Mouse (Mus musculus): ENCODE measurements around the gene Spa17. TPM values are rescaled to one million over a fixed set of nuclear protein-coding genes. Genes with fewer than 3 reads are reported as not detected.

Spa17 gene
- polyA plus RNA-seq, 1 experiment from 2014 or later: 3.8 TPM

DNA sequence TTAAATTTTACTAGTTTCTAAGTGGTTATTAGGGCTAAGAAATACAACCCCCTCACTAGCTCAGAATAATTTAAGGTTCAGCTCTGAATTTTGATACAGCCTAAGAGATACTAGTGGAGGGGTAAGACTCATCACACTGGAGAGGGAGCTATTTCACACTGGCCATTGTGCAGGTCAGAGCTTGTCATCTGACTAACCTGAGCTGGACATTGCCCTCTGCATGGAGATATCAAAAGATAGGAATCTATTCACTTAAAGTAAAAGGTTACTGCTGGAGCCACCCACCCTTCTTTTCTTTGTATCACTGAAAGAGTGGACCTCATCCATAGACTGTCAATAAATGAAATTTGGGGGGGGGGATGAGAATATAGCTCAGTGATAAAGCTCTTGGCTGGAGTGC lies 794 bp upstream of the Spa17 start:
- no peaks in the 10 kb centered on the region for H3K36me3 ChIP-seq
- H3K4me2 ChIP-seq (replicated peaks): peak overlapping the region; percentile 79
- H3K4me1 ChIP-seq (replicated peaks): peaks cover 6% of the 10 kb centered on the region; the same call in 1 of the 2 replicates
- H3K9ac ChIP-seq: peak overlapping the region; percentile 52; the same call in 1 of the 2 replicates
- peak; percentile 26 for ATAC-seq
- H3K9me3 ChIP-seq: no peaks in the 10 kb centered on the region
- H3K27me3 ChIP-seq (replicated peaks): no peaks in the 10 kb centered on the region
- no peak overlapping the region for H3K27ac ChIP-seq
- peak overlapping the region; percentile 66 for H3K4me3 ChIP-seq (replicated peaks)

DNA sequence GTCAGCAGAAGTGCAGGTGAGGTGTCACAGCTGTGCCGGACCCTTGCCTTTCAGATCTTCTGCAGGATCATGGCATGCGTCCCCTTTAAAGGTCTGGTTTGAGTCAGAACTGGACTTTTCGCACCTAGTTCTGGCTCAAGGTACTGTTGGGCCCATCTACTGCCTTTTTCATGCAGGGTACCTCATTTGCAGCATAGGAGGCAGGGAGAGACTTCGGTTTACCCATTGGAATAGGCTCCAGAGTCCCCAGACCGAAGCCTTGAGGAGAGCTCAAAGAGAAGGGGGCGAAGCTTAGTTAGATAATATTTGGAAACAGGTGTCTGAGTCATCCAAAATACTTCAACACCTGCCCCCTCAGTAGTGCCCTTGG lies 374 bp upstream of the Spa17 start:
- Histone ChIP-seq H3K27ac (0 out of 2 replicates have a peak overlapping the region, but pooled peaks have one; percentile 48), H3K4me1 (replicated peaks) (peaks cover 6% of the 10 kb centered on the region; the same call in 1 of the 2 replicates), H3K27me3 (replicated peaks) (no peaks in the 10 kb centered on the region), H3K9ac (peak overlapping the region; percentile 52), H3K36me3 (no peaks in the 10 kb centered on the region), H3K9me3 (no peaks in the 10 kb centered on the region), H3K4me2 (replicated peaks) (peak overlapping the region; percentile 79), H3K4me3 (replicated peaks) (peak overlapping the region; percentile 66)
- WGBS: 19% methylated on average over 6 of the region's 6 CpGs
- peak; percentile 62; the same call in 1 of the 2 replicates for ATAC-seq

DNA sequence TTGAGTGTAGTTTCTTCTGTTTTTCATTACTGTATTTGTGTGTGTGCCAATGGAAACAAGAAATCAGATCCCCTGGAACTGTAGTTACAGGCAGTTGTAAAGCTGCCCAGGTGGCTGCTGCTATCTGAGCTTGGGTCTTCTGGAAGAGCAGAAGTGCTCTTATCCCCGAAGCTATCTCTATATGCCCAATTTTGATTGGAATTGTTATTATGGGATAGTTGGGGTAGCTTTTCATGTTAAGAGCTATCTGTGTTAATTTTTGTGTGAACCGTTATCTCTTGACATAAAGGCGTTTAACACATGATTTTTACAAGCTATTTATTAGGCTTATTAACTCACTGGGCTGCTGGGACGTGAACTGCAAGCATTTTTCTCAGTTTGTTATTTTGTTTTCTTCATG lies 4.0 kb downstream of the Spa17 start:
- Histone ChIP-seq H3K4me2 (replicated peaks) (no peak overlapping the region), H3K4me1 (replicated peaks) (peaks cover 6% of the 10 kb centered on the region; the same call in 1 of the 2 replicates), H3K27ac (no peak overlapping the region), H3K9ac (no peak overlapping the region), H3K36me3 (no peaks in the 10 kb centered on the region), H3K4me3 (replicated peaks) (no peak overlapping the region), H3K9me3 (no peaks in the 10 kb centered on the region), H3K27me3 (replicated peaks) (no peaks in the 10 kb centered on the region)
- no peak for ATAC-seq
- 67% methylated on average over 4 of the region's 4 CpGs for WGBS

DNA sequence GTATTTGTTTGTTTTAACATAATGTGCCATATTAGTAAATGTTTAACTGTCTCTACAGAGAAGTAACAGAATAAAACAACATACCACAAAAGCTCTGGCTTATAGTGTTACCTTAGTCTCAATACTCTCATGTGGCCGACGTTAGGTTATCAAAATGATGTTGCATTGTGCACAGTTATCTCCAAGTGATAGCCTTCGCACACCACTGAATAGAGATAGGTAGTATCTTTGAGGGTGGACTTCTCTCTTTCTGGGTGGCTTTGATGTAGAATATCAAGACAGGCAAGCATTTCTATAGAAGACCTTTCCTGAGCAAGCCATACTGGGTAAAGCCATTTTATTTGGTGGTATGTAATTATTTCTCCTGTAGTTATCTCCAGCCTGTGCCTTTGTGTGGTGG lies 8.4 kb downstream of the Spa17 start:
- H3K36me3 ChIP-seq: no peaks in the 10 kb centered on the region
- H3K4me2 ChIP-seq (replicated peaks): no peak overlapping the region
- no peaks in the 10 kb centered on the region for H3K4me1 ChIP-seq (replicated peaks)
- H3K27ac ChIP-seq: no peak overlapping the region
- ATAC-seq: no peak
- no peak overlapping the region for H3K9ac ChIP-seq
- H3K27me3 ChIP-seq (replicated peaks): no peaks in the 10 kb centered on the region
- H3K4me3 ChIP-seq (replicated peaks): no peak overlapping the region
- H3K9me3 ChIP-seq: no peaks in the 10 kb centered on the region
- 87% methylated on average over 3 of the region's 3 CpGs for WGBS

DNA sequence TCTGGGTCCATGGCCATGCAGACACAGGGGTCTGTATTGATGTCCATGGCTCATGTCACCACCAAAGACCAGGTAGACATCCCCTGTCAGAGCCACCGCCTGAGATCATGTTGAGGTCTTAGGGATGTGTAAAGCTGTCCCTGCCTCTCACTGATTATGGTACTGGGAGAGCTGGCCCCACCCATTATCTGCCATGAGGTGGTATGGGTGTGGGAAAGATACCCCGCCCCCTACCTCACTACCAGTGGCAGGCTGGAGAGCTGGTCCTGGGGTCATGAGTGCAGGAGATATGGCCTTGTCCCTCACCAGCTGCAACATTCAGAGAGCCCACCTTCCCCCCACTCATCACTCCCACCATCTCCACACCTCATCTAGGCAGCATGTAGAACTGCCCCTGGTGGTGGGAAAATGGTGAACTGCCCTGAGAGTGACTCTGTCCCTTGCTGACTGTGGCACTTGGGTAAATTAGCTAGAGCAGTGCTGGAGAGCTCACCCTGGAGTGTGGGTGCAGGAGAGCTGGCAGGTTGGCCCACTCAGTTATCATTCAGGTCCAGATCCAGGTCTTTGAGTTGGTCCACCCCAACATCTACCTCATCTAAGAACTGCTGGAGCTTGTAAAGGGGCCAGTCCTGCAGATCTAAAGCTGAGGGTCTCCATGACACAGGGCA lies 12.8 kb downstream of the Spa17 start:
- no peak overlapping the region for H3K4me3 ChIP-seq (replicated peaks)
- H3K27ac ChIP-seq: no peak overlapping the region
- no peaks in the 10 kb centered on the region for H3K36me3 ChIP-seq
- no peak overlapping the region for H3K4me2 ChIP-seq (replicated peaks)
- H3K9me3 ChIP-seq: no peaks in the 10 kb centered on the region
- WGBS: 84% methylated on average over 2 of the region's 2 CpGs
- no peaks in the 10 kb centered on the region for H3K4me1 ChIP-seq (replicated peaks)
- H3K9ac ChIP-seq: no peak overlapping the region
- no peaks in the 10 kb centered on the region for H3K27me3 ChIP-seq (replicated peaks)
- ATAC-seq: 0 out of 2 replicates have a peak, but pooled peaks have one; percentile 23

DNA sequence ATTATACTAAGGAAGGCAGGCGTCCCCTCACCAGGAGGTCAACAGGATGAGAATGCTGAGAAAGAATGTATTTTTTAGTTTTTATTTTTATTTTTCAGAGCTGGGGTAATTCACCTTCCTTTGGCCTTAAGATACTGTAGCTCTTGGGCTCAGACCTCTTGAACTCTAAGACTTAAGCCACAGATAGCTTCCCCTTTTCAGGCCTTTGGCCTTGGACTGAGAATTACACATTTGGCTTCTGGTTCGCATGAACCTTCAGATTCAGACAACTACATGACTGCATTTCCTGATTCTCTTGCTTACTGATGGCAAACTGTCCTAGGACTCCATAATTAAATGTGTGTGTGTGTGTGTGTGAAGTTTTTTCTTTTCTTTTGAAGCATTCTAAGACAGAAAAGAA lies 14.9 kb downstream of the Spa17 start:
- no peaks in the 10 kb centered on the region for H3K9me3 ChIP-seq
- H3K9ac ChIP-seq: no peak overlapping the region
- no peak overlapping the region for H3K4me3 ChIP-seq (replicated peaks)
- no peaks in the 10 kb centered on the region for H3K36me3 ChIP-seq
- no peak overlapping the region for H3K27ac ChIP-seq
- no peak for ATAC-seq
- no peaks in the 10 kb centered on the region for H3K4me1 ChIP-seq (replicated peaks)
- H3K27me3 ChIP-seq (replicated peaks): no peaks in the 10 kb centered on the region
- 86% methylated on average over 2 of the region's 2 CpGs for WGBS
- H3K4me2 ChIP-seq (replicated peaks): no peak overlapping the region

DNA sequence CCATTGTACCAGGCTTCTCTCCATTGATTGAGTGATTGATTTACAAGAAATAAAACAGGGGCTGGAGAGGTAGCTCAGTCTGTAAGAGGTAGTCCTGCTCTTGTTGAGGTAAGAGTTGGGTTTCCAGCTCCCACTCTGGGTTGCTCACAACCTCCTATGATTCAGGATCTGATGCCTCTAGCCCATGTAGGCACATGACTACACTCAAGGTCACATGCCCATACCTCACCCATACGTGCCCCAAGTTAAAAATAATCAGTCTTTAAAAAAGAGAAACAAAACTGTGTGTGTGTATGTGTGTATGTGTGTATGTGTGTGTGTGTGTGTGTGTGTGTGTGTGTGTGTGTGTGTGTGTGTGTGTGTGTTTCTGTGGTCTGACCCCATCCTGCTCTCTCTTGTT lies 18.0 kb downstream of the Spa17 start:
- ATAC-seq: no peak
- no peaks in the 10 kb centered on the region for H3K27me3 ChIP-seq (replicated peaks)
- no peak overlapping the region for H3K4me2 ChIP-seq (replicated peaks)
- no peak overlapping the region for H3K4me3 ChIP-seq (replicated peaks)
- H3K9me3 ChIP-seq: no peaks in the 10 kb centered on the region
- H3K4me1 ChIP-seq (replicated peaks): no peaks in the 10 kb centered on the region
- WGBS: 84% methylated on average over 1 of the region's 1 CpGs
- no peaks in the 10 kb centered on the region for H3K36me3 ChIP-seq
- no peak overlapping the region for H3K27ac ChIP-seq
- H3K9ac ChIP-seq: no peak overlapping the region

DNA sequence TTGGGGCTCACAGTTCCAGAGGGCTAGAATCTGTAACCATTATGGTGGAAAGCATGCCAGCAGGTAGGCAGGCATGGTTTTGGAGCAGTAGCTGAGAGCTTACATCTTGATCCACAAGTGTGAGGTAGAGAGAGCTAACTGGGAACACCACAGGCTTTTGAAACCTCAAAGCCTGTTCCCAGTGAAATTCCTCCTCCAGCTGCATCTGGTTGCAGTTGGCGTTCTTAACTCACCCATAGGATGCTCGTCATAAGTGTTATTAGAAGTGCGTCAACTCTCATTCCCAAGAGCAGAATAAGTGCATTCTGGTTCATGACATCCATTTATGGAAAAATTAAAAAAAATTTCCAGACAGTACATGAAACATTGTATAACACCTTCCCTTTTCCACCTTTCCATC lies 19.8 kb downstream of the Spa17 start:
- H3K4me2 ChIP-seq (replicated peaks): no peak overlapping the region
- ATAC-seq: no peak
- no peaks in the 10 kb centered on the region for H3K9me3 ChIP-seq
- H3K27me3 ChIP-seq (replicated peaks): no peaks in the 10 kb centered on the region
- no peak overlapping the region for H3K27ac ChIP-seq
- WGBS: 86% methylated on average over 3 of the region's 3 CpGs
- no peaks in the 10 kb centered on the region for H3K36me3 ChIP-seq
- H3K9ac ChIP-seq: no peak overlapping the region
- H3K4me3 ChIP-seq (replicated peaks): no peak overlapping the region
- no peaks in the 10 kb centered on the region for H3K4me1 ChIP-seq (replicated peaks)

DNA sequence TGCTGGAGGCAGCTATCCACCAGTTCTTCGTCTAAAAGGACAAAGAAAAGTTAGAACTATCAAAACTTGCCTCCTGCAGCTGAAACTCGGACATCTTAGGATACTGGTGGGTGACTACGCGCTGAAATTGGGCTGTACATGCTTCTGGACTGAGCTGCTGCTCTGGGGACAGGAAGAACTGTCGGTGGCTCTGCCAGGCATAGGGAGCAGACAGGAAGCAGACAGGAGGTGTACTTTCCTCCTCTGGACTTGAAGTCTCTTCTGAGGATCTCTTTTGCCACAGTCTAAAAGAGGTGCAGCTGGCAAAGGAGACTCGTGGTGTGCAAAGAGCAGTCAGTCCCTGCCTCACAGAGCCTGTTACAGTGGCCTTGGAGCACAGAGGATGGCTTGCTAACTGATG lies 20.9 kb downstream of the Spa17 start:
- no peak overlapping the region for H3K9ac ChIP-seq
- WGBS: 58% methylated on average over 6 of the region's 6 CpGs
- no peak overlapping the region for H3K27ac ChIP-seq
- no peak for ATAC-seq
- no peaks in the 10 kb centered on the region for H3K9me3 ChIP-seq
- no peaks in the 10 kb centered on the region for H3K4me1 ChIP-seq (replicated peaks)
- no peaks in the 10 kb centered on the region for H3K36me3 ChIP-seq
- no peak overlapping the region for H3K4me2 ChIP-seq (replicated peaks)
- no peak overlapping the region for H3K4me3 ChIP-seq (replicated peaks)
- no peaks in the 10 kb centered on the region for H3K27me3 ChIP-seq (replicated peaks)

DNA sequence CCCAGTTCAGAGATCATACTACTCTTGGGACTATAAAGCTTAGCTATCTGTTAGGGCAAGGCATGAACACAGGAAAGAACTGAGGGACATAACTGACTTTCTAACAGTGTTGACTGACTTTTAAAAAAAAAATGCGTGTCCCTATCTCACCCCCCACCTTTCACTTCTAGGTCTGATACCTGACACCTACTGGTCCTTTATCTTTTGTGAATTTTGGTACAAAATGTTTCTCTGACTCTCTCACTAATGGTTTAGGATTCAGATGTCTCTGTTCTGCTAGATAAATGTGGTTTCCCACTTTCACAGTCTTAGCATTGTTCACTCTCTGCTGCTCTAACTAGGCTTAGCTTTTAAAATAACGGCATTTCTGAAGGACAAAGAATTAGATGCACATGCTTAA lies 21.5 kb downstream of the Spa17 start:
- Histone ChIP-seq H3K9me3 (no peaks in the 10 kb centered on the region), H3K4me2 (replicated peaks) (no peak overlapping the region), H3K4me1 (replicated peaks) (no peaks in the 10 kb centered on the region), H3K4me3 (replicated peaks) (no peak overlapping the region), H3K36me3 (no peaks in the 10 kb centered on the region), H3K27me3 (replicated peaks) (no peaks in the 10 kb centered on the region), H3K9ac (no peak overlapping the region), H3K27ac (no peak overlapping the region)
- no peak for ATAC-seq
- 78% methylated on average over 2 of the region's 2 CpGs for WGBS

DNA sequence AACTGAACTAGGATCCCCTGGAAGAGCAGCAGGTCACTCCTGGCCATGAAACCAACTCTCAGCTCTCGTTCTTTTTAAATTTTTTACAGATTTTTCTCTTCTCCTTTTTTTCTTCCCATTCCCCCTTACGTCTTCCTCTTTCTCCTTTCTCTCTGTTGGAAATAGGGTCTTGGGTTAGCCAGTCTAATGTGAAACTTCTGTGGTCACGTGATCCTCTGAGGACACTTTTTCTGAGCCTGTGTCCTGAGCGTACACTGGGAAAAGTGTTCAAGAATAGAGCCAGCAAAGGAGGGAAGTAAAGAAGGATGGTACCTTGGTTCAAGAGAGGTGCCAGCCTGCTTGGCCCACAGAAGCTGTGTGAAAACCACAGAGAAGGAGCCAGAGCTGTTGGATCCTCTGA lies 23.1 kb downstream of the Spa17 start:
- Histone ChIP-seq H3K4me1 (replicated peaks) (no peaks in the 10 kb centered on the region), H3K4me2 (replicated peaks) (no peak overlapping the region), H3K9ac (no peak overlapping the region), H3K27ac (no peak overlapping the region), H3K27me3 (replicated peaks) (no peaks in the 10 kb centered on the region), H3K4me3 (replicated peaks) (no peak overlapping the region), H3K36me3 (no peaks in the 10 kb centered on the region), H3K9me3 (no peaks in the 10 kb centered on the region)
- no peak for ATAC-seq
- 81% methylated on average over 4 of the region's 4 CpGs for WGBS

DNA sequence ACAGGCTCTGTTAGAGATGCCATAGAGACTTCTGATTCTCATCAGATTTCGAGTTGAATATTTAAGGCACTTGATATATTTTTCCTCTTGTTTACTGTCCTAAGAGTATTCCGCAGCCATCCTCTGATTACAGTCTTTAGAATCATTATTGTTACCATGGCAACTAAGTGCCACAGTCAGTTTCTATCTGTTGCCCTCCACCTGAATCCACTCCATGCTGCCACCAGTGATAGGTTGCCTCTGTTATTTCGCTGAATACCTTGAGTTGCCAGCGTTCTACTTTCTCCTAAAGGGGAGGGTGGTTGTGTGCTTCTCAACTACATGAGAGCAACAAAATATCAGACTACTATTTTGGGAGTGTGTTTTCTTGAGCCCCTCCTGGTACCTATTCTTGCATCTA lies 26.8 kb downstream of the Spa17 start:
- no peak for ATAC-seq
- H3K27ac ChIP-seq: no peak overlapping the region
- no peak overlapping the region for H3K4me3 ChIP-seq (replicated peaks)
- 73% methylated on average over 4 of the region's 4 CpGs for WGBS
- H3K9me3 ChIP-seq: no peaks in the 10 kb centered on the region
- H3K36me3 ChIP-seq: no peaks in the 10 kb centered on the region
- H3K4me2 ChIP-seq (replicated peaks): no peak overlapping the region
- H3K27me3 ChIP-seq (replicated peaks): no peaks in the 10 kb centered on the region
- H3K9ac ChIP-seq: no peak overlapping the region
- no peaks in the 10 kb centered on the region for H3K4me1 ChIP-seq (replicated peaks)

DNA sequence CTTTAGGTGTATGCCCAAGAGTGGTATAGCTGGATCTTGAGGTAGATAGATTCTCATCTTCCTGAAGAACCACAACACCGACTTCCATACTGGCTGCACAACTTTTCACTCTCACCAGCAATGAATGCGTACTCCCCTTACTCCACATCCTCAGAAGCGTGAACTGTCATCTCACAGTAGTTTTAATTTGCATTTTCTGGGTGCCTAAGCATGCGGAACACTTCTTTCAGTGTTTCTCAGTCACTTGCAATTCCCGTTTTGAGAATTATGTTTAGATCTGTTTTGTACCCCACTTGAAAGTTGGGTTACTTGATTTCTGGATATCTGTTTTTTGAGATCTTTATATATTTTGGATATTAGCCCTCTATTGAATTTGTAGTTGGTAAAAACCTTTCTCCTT lies 29.9 kb downstream of the Spa17 start:
- H3K27me3 ChIP-seq (replicated peaks): no peaks in the 10 kb centered on the region
- no peak overlapping the region for H3K4me2 ChIP-seq (replicated peaks)
- H3K4me3 ChIP-seq (replicated peaks): no peak overlapping the region
- no peaks in the 10 kb centered on the region for H3K36me3 ChIP-seq
- no peak overlapping the region for H3K9ac ChIP-seq
- no peaks in the 10 kb centered on the region for H3K4me1 ChIP-seq (replicated peaks)
- no peak overlapping the region for H3K27ac ChIP-seq
- no peaks in the 10 kb centered on the region for H3K9me3 ChIP-seq
- ATAC-seq: no peak
- 82% methylated on average over 5 of the region's 5 CpGs for WGBS

All from intestine, embryonic 15.5 days (tissue).